Mouse (Mus musculus) cerebellum, adult 18-20 months (tissue): ENCODE results near the gene V1ra8.
"Not testable (repeated sequence)": the region's sequence is repeated elsewhere in the genome, so short reads cannot be mapped to it uniquely, and the experiment has no call there.

Source experiments
- DNase-seq, 2 experiments: peaks; one replicate each; pipeline ENCODE4 v3.0.0; 2021

The V1ra8 gene

DNA sequence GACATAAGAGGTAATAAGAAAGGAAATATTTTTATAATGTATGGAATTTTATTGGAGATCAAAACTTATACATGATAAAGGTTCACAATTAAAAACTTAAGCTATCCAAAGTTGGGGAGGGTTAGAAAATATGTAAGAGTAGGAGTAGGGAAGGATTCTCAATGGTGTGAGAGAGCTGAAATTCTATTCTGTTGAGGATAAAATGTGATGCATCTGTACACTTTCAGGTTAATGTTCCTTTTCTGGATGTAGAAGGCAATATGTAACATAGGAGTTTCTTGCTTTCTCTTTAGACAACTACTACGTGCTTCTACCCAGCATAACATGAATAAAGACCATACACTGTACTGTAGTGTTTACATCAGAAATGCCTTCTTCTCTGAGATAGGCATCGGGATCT lies at the start of gene V1ra8:
Gene V1ra8, plus strand, starts transcription at position 301 of the 400 bp plus-strand sequence.
- DNase-seq, result not testable (repeated sequence)

DNA sequence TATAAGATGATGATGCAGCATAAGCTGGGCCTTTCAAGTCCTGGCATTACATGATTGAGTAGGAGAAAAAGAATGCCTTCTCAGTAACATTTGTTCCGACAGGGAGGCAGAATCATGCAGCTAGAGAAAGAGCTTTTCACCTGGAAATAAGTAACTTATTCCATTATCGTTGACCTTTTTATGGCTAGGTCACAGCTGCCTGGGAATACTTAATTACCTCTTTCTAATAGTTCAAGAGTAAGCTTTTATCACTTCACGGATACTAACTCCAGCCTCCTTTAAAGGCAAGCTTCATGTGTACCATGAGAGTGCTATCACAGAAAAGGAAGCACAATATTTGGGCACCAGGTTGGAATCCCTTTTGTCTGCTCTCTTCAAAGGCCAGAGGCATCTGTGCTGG lies 42.5 kb upstream of the V1ra8 start:
- no peak for DNase-seq

DNA sequence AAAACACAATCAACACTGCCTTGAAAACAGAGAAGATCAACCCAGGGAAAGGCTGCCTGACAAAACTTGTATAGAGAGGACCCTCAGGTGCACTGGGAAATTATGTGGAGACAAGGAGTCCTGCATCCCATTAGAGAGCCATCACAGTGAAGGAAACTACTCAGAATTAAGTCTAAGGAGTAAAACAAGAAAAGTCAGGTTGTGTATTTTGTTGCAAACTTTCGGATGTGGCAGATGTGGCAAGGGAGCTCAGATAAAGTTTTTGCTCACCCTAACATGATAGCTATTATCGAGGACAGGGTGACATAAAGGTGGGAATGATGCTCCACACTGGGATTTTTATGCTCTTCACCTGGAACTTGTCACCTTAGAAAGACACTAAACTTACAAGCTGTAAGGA lies 28.1 kb upstream of the V1ra8 start, which contains the start of gene Vmn1r52:
Gene Vmn1r52, plus strand, starts transcription at position 301 of the 400 bp plus-strand sequence.
- no peak for DNase-seq

DNA sequence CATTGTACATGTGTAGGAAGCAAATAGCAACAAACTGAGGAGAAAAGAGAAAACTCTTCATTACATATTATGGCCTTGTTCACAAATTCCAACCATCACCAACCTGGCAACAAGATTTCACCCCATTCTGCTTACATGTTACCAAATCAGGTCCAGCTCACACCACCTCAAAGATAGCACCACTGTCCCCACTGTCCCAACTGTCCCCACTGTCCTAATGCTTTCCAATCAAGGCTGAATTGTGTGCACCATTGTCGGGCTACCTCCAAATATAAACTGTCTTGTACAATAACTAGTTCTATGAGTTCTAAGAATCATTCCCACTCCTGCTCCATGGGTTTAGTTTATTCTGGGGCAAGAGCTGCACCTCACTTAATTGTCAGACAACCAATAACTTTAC lies 21.7 kb downstream of the V1ra8 start, which contains the start of gene Vmn1r53:
Gene Vmn1r53, minus strand, starts transcription at position 101 of the 400 bp plus-strand sequence.
- DNase-seq, result no peak

DNA sequence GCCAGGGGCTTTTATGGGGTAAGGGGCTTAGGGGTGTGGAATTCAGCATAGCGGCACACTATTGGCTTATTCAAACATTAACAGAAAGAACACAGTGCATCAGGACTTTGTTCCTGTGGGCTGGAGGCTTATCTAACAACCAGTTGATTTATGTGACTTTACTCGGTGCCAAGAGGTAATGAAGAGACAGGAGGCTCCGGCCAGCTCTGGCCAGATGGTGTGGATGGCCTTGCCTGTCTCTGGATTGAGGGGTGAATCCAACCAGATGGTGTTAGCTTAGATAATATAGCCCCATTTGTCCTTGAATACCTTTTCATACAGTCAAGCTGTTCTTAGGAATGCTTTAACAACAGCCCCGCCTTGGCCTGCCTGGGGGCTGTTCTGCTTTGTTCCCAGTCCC lies 29.5 kb downstream of the V1ra8 start:
- DNase-seq, result not testable (repeated sequence)

DNA sequence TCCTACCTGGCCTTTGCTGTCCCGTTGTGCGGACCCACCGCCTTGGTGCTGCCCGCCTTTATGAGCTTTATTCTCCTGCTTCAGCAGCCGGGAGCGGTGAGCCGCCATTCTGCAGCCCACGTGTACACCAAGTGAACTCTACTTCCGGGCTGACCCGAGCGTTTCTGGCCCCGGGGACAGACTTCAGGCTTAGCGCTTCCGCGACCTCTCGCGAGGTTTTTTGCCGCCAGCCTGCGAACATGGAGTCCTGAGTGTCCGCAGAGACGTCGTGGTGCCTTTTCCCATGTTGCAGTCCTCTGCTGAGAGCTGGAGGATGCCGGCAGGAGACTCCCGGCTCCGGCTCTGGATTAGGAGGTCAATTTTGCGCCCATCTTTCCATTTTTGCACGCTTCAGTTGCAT lies 30.1 kb downstream of the V1ra8 start:
- DNase-seq, result no peak

DNA sequence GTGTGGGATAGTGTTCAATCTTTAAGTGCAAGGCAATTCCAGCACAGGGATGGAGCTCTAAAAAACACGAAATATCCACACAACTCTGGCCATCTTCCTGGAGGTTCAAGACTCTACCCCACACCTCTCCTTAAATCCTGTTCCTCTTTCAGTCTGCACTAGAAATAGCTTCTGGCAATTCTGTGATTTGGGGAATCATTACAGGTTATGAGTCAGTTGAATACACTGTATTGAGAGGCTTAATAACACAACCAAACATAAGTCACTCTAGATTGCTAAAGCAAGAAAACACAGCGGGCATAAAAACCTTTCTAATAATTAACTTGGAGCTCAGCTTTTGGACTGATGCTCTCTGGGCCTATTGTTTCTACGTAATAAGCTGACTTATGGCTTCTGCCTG lies 41.4 kb downstream of the V1ra8 start:
- DNase-seq, result no peak

DNA sequence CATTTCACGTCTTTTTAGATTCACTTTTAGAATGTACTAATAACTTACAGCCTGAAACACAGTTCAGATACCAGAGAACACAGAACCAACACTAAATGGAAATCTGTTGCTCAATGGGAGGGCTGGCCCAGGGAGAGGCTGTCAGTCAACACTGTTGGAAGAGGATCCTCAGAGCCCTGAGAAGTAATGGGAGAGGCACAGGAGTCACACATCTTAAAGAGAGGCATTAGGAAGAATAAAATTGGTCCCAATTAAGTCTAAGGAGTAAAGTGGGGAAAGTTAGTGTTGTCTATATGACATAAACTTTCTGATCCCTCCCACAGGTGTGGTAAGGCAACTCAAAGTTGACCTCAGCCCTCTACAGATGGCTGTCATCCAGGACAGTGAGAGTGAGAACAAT lies 43.4 kb downstream of the V1ra8 start, which contains the start of gene Vmn1r54:
Gene Vmn1r54, plus strand, starts transcription at position 301 of the 400 bp plus-strand sequence.
- DNase-seq, result no peak
